Mouse (Mus musculus): ENCODE data around the gene Tnip1. TPM values are rescaled to one million over a fixed set of nuclear protein-coding genes. Genes with fewer than 3 reads are reported as not detected.

Tnip1 gene
- polyA plus RNA-seq, 1 experiment from 2014 or later: 20.0 TPM

- Histone ChIP-seq H3K27ac (no peak overlapping the region), H3K4me1 (peaks cover 8% of the 10 kb centered on the region), H3K4me2 (no peak overlapping the region), H3K4me3 (replicated peaks) (no peak overlapping the region), H3K9me3 (no peaks in the 10 kb centered on the region), H3K27me3 (replicated peaks) (no peaks in the 10 kb centered on the region), H3K9ac (no peak overlapping the region), H3K36me3 (no peaks in the 10 kb centered on the region)
- 53% methylated on average over 6 of the region's 6 CpGs for WGBS
- no peak for ATAC-seq (ENCODE audit: insufficient read depth, low FRiP score, low read depth)
These were observed 10.1 kb downstream of the Tnip1 start for GRCm38 (mm10) chr11:54952651-54953050.

GRCm38 (mm10) chr11:54950684-54951083 is 12.0 kb downstream of the Tnip1 start:
- H3K9ac ChIP-seq: no peak overlapping the region
- no peak for ATAC-seq (ENCODE audit: insufficient read depth, low FRiP score, low read depth)

DNA sequence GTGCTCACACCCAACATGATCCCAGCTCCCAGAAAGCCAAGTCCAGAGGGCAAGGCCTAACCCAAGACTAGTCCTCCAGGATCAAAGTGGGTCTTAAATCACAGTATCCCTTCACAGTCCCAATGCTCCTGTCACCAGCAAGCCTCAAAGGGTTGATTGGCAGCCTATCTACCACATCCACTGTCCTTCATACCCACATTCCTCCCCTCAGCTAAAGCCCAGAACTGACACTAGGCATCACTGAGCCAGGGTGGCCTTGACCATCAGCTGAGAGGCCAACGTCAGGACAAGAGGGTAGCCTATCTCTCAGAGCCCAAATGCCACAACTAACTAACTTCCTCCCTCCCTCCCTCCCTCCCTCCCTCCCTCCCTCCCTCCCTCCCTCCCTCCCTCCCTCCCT is 13.0 kb downstream of the Tnip1 start:
- ATAC-seq (ENCODE audit: insufficient read depth, low FRiP score, low read depth): no peak
- 60% methylated on average over 1 of the region's 1 CpGs for WGBS
- H3K27me3 ChIP-seq (replicated peaks): no peaks in the 10 kb centered on the region
- H3K4me1 ChIP-seq: peaks cover 4% of the 10 kb centered on the region
- H3K36me3 ChIP-seq: no peaks in the 10 kb centered on the region
- no peak overlapping the region for H3K4me2 ChIP-seq
- H3K27ac ChIP-seq: no peak overlapping the region
- no peaks in the 10 kb centered on the region for H3K9me3 ChIP-seq
- no peak overlapping the region for H3K4me3 ChIP-seq (replicated peaks)
- H3K9ac ChIP-seq: no peak overlapping the region

More at GRCm38 (mm10) chr11:54950684-54951083, 12.0 kb downstream of the Tnip1 start:
- no peak overlapping the region for H3K4me3 ChIP-seq (replicated peaks)
- H3K36me3 ChIP-seq: no peaks in the 10 kb centered on the region
- no peak overlapping the region for H3K27ac ChIP-seq
- H3K4me2 ChIP-seq: no peak overlapping the region
- no peaks in the 10 kb centered on the region for H3K9me3 ChIP-seq
- 83% methylated on average over 6 of the region's 6 CpGs for WGBS
- H3K27me3 ChIP-seq (replicated peaks): no peaks in the 10 kb centered on the region
- peaks cover 8% of the 10 kb centered on the region for H3K4me1 ChIP-seq

DNA sequence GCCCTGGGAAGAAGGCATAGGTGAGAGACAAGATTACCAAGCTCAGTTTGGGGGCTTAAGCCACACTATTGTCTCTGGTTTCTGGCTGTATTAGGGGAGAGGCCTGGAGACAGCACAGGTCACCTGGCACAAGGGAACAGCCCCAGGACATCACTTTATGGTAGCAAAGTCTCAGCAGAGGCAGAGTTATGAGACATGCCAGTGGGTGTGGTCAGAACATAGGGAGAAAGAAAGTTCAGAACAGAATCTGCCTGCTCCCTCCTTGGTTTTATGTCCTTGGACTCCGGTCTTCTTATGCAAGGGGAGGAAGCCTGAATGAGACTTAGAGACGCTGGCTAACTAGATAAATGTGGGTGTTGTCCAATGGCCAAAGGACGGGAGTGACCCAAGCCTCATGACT is 18.0 kb downstream of the Tnip1 start:
- Histone ChIP-seq H3K4me1 (no peaks in the 10 kb centered on the region; the same call in 1 of the 2 replicates), H3K4me3 (replicated peaks) (no peak overlapping the region), H3K36me3 (no peaks in the 10 kb centered on the region), H3K27ac (no peak overlapping the region), H3K27me3 (replicated peaks) (no peaks in the 10 kb centered on the region), H3K4me2 (no peak overlapping the region), H3K9me3 (no peaks in the 10 kb centered on the region), H3K9ac (no peak overlapping the region)
- no peak for ATAC-seq (ENCODE audit: insufficient read depth, low FRiP score, low read depth)
- WGBS: 81% methylated on average over 3 of the region's 3 CpGs

DNA sequence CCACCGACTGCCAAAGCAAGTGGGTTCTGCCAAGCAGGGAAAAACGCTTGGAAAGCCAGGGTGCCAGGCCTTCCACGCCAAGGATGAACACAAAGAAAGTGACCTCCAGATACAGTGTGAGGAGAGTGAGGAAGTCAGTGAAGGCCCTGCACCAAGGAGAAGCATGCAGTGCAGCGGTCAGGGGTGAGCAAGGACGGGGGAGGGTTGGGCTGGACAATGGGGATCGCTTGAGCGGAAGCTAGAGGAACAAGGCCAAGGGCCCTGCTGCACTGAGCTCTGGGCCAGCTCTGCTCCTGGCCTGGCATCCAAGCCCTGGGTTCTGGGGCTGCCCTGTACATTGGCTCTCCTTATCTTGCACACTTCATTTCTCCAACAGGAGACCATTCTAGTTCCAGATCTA is 22.7 kb downstream of the Tnip1 start:
- WGBS: 90% methylated on average over 7 of the region's 7 CpGs
- H3K27ac ChIP-seq: no peak overlapping the region

DNA sequence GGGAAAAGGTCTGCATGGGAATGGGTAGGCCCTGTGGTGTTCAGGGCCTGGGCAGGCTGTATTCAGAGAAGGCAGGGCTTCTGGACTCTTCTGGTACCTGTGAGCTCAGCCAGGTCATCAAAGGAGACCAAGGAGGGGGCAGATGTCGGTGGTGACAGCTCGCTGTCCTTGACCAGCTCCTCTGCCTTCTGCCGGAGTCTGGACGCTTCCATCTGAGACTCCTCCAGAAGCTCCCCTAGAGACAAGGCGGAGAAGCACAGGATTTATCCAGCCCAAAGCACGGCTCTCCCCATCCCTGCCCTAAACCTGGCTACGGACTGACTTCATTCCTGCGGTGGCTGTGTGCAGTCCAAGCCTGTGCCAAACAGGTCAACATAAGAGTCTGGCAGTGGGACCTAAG is 23.2 kb downstream of the Tnip1 start:
- H3K4me1 ChIP-seq: peaks cover 13% of the 10 kb centered on the region
- no peak overlapping the region for H3K4me2 ChIP-seq
- H3K27me3 ChIP-seq (replicated peaks): no peaks in the 10 kb centered on the region
- H3K4me3 ChIP-seq (replicated peaks): no peak overlapping the region
- no peaks in the 10 kb centered on the region for H3K9me3 ChIP-seq
- no peak overlapping the region for H3K9ac ChIP-seq
- WGBS: 87% methylated on average over 8 of the region's 8 CpGs
- peaks cover 15% of the 10 kb centered on the region; the same call in 1 of the 2 replicates for H3K36me3 ChIP-seq
- no peak overlapping the region for H3K27ac ChIP-seq
- ATAC-seq (ENCODE audit: insufficient read depth, low FRiP score, low read depth): no peak

More for the DNA sequence above, 22.7 kb downstream of the Tnip1 start:
- no peak for ATAC-seq (ENCODE audit: insufficient read depth, low FRiP score, low read depth)
- no peak overlapping the region for H3K9ac ChIP-seq
- no peaks in the 10 kb centered on the region for H3K9me3 ChIP-seq
- H3K27me3 ChIP-seq (replicated peaks): no peaks in the 10 kb centered on the region
- H3K36me3 ChIP-seq: peaks cover 15% of the 10 kb centered on the region; the same call in 1 of the 2 replicates
- peaks cover 13% of the 10 kb centered on the region for H3K4me1 ChIP-seq
- no peak overlapping the region for H3K4me2 ChIP-seq
- H3K4me3 ChIP-seq (replicated peaks): no peak overlapping the region

- no peak for ATAC-seq (ENCODE audit: insufficient read depth, low FRiP score, low read depth)
- Histone ChIP-seq H3K4me2 (no peak overlapping the region), H3K4me3 (replicated peaks) (no peak overlapping the region), H3K27ac (peak overlapping the region; percentile 69; the same call in 1 of the 2 replicates), H3K36me3 (peaks cover 28% of the 10 kb centered on the region), H3K9ac (no peak overlapping the region), H3K4me1 (peaks cover 13% of the 10 kb centered on the region), H3K27me3 (replicated peaks) (no peaks in the 10 kb centered on the region), H3K9me3 (no peaks in the 10 kb centered on the region)
- WGBS: 81% methylated on average over 3 of the region's 3 CpGs
These were observed 26.0 kb downstream of the Tnip1 start for GRCm38 (mm10) chr11:54936771-54937140.

GRCm38 (mm10) chr11:54936035-54936770 is 26.5 kb downstream of the Tnip1 start:
- Histone ChIP-seq H3K27ac (peak overlapping the region; percentile 69), H3K9ac (no peak overlapping the region)

GRCm38 (mm10) chr11:54934198-54934597 is 28.5 kb downstream of the Tnip1 start:
- Histone ChIP-seq H3K9ac (no peak overlapping the region), H3K9me3 (no peaks in the 10 kb centered on the region), H3K4me1 (peaks cover 13% of the 10 kb centered on the region), H3K4me3 (replicated peaks) (no peak overlapping the region), H3K4me2 (no peak overlapping the region), H3K27me3 (replicated peaks) (no peaks in the 10 kb centered on the region), H3K36me3 (peaks cover 27% of the 10 kb centered on the region), H3K27ac (no peak overlapping the region)
- ATAC-seq (ENCODE audit: insufficient read depth, low FRiP score, low read depth): no peak
- 91% methylated on average over 7 of the region's 7 CpGs for WGBS

More at GRCm38 (mm10) chr11:54936035-54936770, 26.5 kb downstream of the Tnip1 start:
- WGBS: 40% methylated on average over 12 of the region's 12 CpGs
- Histone ChIP-seq H3K4me3 (replicated peaks) (no peak overlapping the region), H3K4me2 (no peak overlapping the region), H3K4me1 (peaks cover 13% of the 10 kb centered on the region), H3K36me3 (peaks cover 28% of the 10 kb centered on the region), H3K9me3 (no peaks in the 10 kb centered on the region), H3K27me3 (replicated peaks) (no peaks in the 10 kb centered on the region)
- peak; percentile 42 for ATAC-seq (ENCODE audit: insufficient read depth, low FRiP score, low read depth)

- Histone ChIP-seq H3K9me3 (no peaks in the 10 kb centered on the region), H3K4me1 (peaks cover 13% of the 10 kb centered on the region), H3K4me2 (no peak overlapping the region), H3K27ac (no peak overlapping the region), H3K36me3 (peaks cover 36% of the 10 kb centered on the region), H3K9ac (no peak overlapping the region), H3K4me3 (replicated peaks) (no peak overlapping the region), H3K27me3 (replicated peaks) (no peaks in the 10 kb centered on the region)
- ATAC-seq (ENCODE audit: insufficient read depth, low FRiP score, low read depth): no peak
- WGBS: 91% methylated on average over 6 of the region's 6 CpGs
These were observed 30.2 kb downstream of the Tnip1 start for GRCm38 (mm10) chr11:54932540-54932939.

DNA sequence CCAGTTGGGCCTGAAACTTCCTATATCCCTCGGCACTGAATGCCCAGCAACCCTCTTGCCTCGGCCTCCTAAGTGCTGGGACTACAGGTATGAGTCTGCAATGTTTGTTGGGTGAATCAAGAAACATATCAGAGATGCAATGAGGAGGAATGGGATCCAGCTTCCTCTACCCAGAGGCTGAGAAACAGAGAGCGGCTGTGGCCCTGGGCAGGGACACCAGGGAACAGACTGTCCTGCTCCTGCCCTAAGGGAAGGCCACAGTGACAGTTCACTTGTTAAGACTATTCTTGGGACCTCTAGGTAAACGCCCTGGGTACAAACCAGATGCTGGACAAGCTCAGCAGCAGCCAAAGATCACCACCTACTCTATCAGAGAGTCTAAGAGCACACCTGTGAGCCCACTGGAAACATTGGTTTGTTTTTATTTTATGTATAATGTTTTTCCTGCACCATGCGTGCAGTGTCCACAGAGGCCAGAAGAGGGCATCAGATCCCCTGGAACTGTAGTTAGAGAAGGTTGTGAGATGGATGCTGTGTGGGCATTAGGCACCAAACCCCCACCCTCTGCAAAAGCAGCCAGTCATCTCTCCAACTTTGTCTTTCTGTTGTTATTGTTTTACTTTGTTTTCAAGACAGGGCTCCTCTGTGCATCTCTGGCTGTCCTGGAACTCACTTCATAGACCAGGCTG is 31.2 kb downstream of the Tnip1 start:
- no peak for ATAC-seq (ENCODE audit: insufficient read depth, low FRiP score, low read depth)
- H3K36me3 ChIP-seq: peaks cover 38% of the 10 kb centered on the region
- no peaks in the 10 kb centered on the region for H3K27me3 ChIP-seq (replicated peaks)
- no peak overlapping the region for H3K4me2 ChIP-seq
- H3K9me3 ChIP-seq: no peaks in the 10 kb centered on the region
- H3K4me3 ChIP-seq (replicated peaks): no peak overlapping the region
- no peak overlapping the region for H3K9ac ChIP-seq
- WGBS: 65% methylated on average over 5 of the region's 5 CpGs
- peaks cover 8% of the 10 kb centered on the region for H3K4me1 ChIP-seq
- H3K27ac ChIP-seq: no peak overlapping the region

- H3K9ac ChIP-seq: no peak overlapping the region
- H3K4me1 ChIP-seq: no peaks in the 10 kb centered on the region
- no peaks in the 10 kb centered on the region for H3K9me3 ChIP-seq
- H3K4me3 ChIP-seq (replicated peaks): no peak overlapping the region
- H3K4me2 ChIP-seq: no peak overlapping the region
- peaks cover 45% of the 10 kb centered on the region for H3K36me3 ChIP-seq
- no peaks in the 10 kb centered on the region for H3K27me3 ChIP-seq (replicated peaks)
- H3K27ac ChIP-seq: no peak overlapping the region
- 69% methylated on average over 7 of the region's 7 CpGs for WGBS
- no peak for ATAC-seq (ENCODE audit: insufficient read depth, low FRiP score, low read depth)
These were observed 32.3 kb downstream of the Tnip1 start for GRCm38 (mm10) chr11:54930318-54930979.

Data from stomach, embryonic 15.5 days (tissue).